Mouse (Mus musculus): ENCODE data around the gene Zg16.

GRCm38 (mm10) chr7:127011051-127011450, 76.1 kb downstream of the Zg16 start:
- TF ChIP-seq CTCF (IDR thresholded peaks at IDR 0.05; ENCODE audit: low read depth) (no peak), EP300 (IDR thresholded peaks at IDR 0.05; ENCODE audit: low read depth) (no peak)

Data from heart, postnatal 0 days (tissue).